Mouse (Mus musculus): ENCODE measurements around the gene Cd46.

DNA sequence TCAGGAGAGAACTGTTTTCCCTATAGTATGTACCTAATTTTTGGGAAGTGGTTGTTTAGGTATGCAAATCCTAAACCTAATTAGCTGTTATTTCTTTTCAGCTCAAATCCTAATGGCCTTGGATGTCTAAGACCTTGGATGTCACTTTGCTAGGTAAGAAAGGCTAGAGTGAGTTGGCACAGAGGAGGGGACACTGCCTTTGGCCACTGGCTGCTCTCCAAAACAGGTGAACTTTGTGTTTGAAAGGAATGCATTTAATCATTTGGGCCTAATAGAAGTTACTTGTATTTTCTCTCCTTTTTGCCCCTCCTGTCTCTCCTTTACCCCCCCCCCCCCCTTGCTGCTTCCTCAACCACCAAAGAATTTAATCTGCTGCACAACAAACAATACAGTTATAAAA is 60.3 kb downstream of the Cd46 start:
- no peak for TF ChIP-seq POLR2A (IDR thresholded peaks at IDR 0.05; ENCODE audit: low read depth, low read length)
- TF ChIP-seq CTCF (IDR thresholded peaks at IDR 0.05; ENCODE audit: borderline replicate concordance, insufficient read depth, low read length): no peak

Data from embryonic fibroblast, embryonic 13.5 days (primary cell).